Mouse (Mus musculus) C2C12 (cell line): ENCODE data around the gene Vps45. TPM values are rescaled to one million over a fixed set of nuclear protein-coding genes. Genes with fewer than 3 reads are reported as not detected.

ENCODE experiments used
- H3K27me3 ChIP-seq: one replicate; pipeline ENCODE4 v1.6.1; 2011; ENCODE audit not compliant: control insufficient read depth, insufficient read depth, insufficient read length
- H3K36me3 ChIP-seq: one replicate; pipeline ENCODE4 v1.6.1; 2011; ENCODE audit not compliant: control insufficient read depth, insufficient read depth
- H3K4me3 ChIP-seq: one replicate; pipeline ENCODE4 v1.5.1; 2011; ENCODE audit warnings: mild to moderate bottlenecking, control low read depth; ENCODE audit not compliant: poor library complexity, insufficient read depth, severe bottlenecking
- H3K79me2 ChIP-seq: one replicate; pipeline ENCODE4 v1.6.1; 2011; ENCODE audit not compliant: control insufficient read depth, insufficient read depth
- H3K79me3 ChIP-seq: one replicate; pipeline ENCODE4 v1.6.1; 2011; ENCODE audit warnings: low read depth, control low read depth
- H3ac ChIP-seq: one replicate; pipeline ENCODE3; 2011; ENCODE audit warnings: low read depth; ENCODE audit not compliant: control insufficient read depth, insufficient read length
- CEBPB ChIP-seq: IDR thresholded peaks from one replicate; pipeline ENCODE4 v1.6.1; 2011; ENCODE audit warnings: low read depth, mild to moderate bottlenecking, control low read depth, moderate library complexity
- CTCF ChIP-seq: IDR thresholded peaks from one replicate; pipeline ENCODE4 v1.5.1; 2011; ENCODE audit not compliant: control insufficient read depth, insufficient read depth, insufficient read length
- FOSL1 ChIP-seq: IDR thresholded peaks from one replicate; pipeline ENCODE4 v1.8.0; 2011; ENCODE audit warnings: mild to moderate bottlenecking, low read length; ENCODE audit not compliant: poor library complexity, insufficient read depth, severe bottlenecking
- MAX ChIP-seq: IDR thresholded peaks from one replicate; pipeline ENCODE4 v1.6.1; 2011; ENCODE audit warnings: mild to moderate bottlenecking, control low read depth
- MYOD1 ChIP-seq: IDR thresholded peaks from one replicate; pipeline ENCODE4 v1.6.1; 2011; ENCODE audit warnings: low read depth; ENCODE audit not compliant: control insufficient read depth, insufficient read length
- MYOG ChIP-seq: IDR thresholded peaks from one replicate; pipeline ENCODE4 v1.6.1; 2011; ENCODE audit not compliant: control insufficient read depth, insufficient read length; ENCODE audit errors: extremely low read depth
- USF1 ChIP-seq: IDR thresholded peaks from one replicate; pipeline ENCODE4 v1.6.1; 2011; ENCODE audit warnings: low read depth, mild to moderate bottlenecking, control low read depth, moderate library complexity
- polyA plus RNA-seq: library from polyadenylated mRNA; unstranded; fragments of >200 nt; fragmentation: generic; extraction: Trizol; gene quantifications from one replicate; pipeline ENCODE4 v1.2.1, GENCODE M21; 2012; ENCODE audit warnings: missing spikeins

The Vps45 gene
- polyA plus RNA-seq, 1 experiment = 15.6 TPM

DNA sequence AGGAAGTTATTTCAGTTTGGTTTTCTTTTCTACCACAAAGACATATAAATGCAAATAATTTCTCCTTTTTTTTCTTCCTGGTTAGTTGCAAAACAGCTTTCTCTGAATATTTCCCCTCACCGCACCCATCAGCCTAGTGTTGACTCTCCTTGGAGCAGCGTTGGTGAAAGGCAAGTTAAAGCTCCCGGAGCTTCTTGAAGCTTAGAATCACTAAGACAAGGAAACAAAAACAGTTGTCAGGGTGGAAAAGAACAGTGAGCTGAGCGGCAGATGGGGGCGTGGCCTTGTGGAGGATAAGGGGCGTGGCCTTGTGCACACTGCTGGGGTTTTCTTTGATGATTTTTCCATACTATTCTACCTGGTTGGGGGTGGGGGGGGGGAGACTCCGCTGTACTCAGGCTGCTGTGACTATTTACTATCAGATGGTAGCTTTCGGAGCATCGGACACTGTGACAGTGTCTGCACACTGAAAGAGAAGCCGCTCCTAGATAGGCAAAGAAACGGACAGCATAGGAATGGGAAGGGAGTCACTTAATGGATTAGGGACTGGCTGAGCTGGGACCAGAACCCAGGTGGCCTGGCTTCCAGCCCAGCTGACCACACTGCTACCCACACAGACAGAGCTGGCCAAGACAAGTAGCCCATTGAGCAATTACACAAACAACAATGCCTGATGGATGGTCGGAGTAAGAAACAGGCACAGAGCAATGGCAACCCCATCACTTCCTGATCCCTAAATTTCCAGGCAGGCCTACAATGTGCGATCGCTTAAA, 44.0 kb upstream of the Vps45 start:
- H3K79me3 ChIP-seq = peaks cover 23% of the 10 kb centered on the region
- H3ac ChIP-seq = no peak overlapping the region
- peaks cover 28% of the 10 kb centered on the region for H3K79me2 ChIP-seq
- TF ChIP-seq CEBPB (peak; percentile 82), FOSL1 (no peak)
- no peaks in the 10 kb centered on the region for H3K36me3 ChIP-seq
- H3K4me3 ChIP-seq = no peak overlapping the region
- H3K27me3 ChIP-seq = no peaks in the 10 kb centered on the region

DNA sequence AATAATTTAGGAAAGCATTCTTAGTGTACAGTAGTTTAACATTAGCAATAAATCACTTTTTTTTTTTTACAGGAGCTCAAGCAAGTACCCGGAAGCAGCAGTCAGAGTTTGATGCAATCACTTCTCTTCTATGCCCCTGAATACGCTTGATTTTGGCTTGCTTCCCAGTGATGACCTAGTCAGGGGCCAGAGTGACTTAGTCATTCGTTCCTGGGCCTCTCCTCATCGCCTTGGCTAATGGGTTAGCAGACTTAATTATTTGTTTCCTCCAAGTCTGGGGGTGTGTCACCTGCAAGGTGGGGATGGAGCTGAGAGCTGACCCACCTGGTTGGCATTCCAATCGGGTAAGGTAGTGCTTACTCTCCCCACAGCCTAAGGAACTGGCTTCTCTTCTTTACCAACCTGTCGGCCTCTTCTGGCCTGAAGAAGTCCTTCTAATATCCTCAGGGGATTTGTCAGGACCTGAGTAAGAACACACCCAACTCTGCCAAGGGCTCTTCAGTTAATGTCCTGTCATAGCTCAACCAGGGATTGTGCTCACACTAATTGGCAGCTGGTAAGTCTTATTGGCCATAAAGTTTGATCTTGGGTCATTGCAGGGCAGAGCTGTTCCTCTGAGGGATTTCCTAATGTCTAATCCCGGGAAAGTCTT, 40.5 kb upstream of the Vps45 start:
- Histone ChIP-seq H3K79me3 (no peaks in the 10 kb centered on the region), H3K79me2 (no peaks in the 10 kb centered on the region), H3K36me3 (no peaks in the 10 kb centered on the region), H3K4me3 (no peak overlapping the region), H3ac (no peak overlapping the region), H3K27me3 (no peaks in the 10 kb centered on the region)
- TF ChIP-seq MYOD1 = no peak
- TF ChIP-seq CEBPB = peak; percentile 90

DNA sequence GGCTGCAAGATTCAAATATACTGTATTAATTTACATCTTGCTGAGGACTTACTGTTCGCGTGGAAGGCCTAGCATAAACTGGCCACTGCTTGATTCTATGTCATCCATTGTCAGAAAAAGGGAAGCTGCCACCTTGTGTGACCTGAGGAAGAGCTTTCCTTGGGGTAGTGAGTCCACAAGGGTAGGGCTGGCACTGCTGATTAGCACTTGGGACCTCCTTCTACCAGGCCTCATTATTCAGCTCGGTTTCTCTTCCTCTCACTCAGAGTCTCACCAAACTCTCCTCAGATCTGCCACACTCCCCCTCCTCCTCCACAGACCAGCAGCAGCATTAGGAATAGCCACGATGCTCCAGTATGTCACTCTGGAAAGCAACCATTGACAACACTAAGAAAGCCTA, 39.9 kb upstream of the Vps45 start:
- no peaks in the 10 kb centered on the region for H3K79me2 ChIP-seq
- no peaks in the 10 kb centered on the region for H3K36me3 ChIP-seq
- no peaks in the 10 kb centered on the region for H3K79me3 ChIP-seq
- no peak overlapping the region for H3ac ChIP-seq
- H3K27me3 ChIP-seq = no peaks in the 10 kb centered on the region
- no peak for TF ChIP-seq CEBPB
- no peak for TF ChIP-seq FOSL1
- TF ChIP-seq MYOG = no peak
- no peak for TF ChIP-seq MAX
- TF ChIP-seq MYOD1 = no peak
- no peak for TF ChIP-seq CTCF
- TF ChIP-seq USF1 = no peak
- no peak overlapping the region for H3K4me3 ChIP-seq

GRCm38 (mm10) chr3:96094203-96094602, 35.9 kb upstream of the Vps45 start:
- Histone ChIP-seq H3K27me3 (no peaks in the 10 kb centered on the region), H3K36me3 (no peaks in the 10 kb centered on the region), H3K4me3 (no peak overlapping the region), H3ac (no peak overlapping the region), H3K79me2 (no peaks in the 10 kb centered on the region), H3K79me3 (no peaks in the 10 kb centered on the region)
- TF ChIP-seq MAX (no peak), FOSL1 (no peak), MYOD1 (no peak), USF1 (no peak), CTCF (no peak), CEBPB (no peak), MYOG (no peak)

- Histone ChIP-seq H3K79me2 (no peaks in the 10 kb centered on the region), H3K36me3 (no peaks in the 10 kb centered on the region), H3ac (no peak overlapping the region), H3K4me3 (no peak overlapping the region), H3K79me3 (no peaks in the 10 kb centered on the region), H3K27me3 (no peaks in the 10 kb centered on the region)
- TF ChIP-seq MYOD1 (no peak), CTCF (no peak), MYOG (no peak), CEBPB (no peak), MAX (no peak), USF1 (no peak), FOSL1 (no peak)
Observed at GRCm38 (mm10) chr3:96093509-96093908, 35.2 kb upstream of the Vps45 start.

GRCm38 (mm10) chr3:96091966-96092365, 33.7 kb upstream of the Vps45 start:
- Histone ChIP-seq H3K4me3 (no peak overlapping the region), H3K27me3 (no peaks in the 10 kb centered on the region), H3K79me3 (no peaks in the 10 kb centered on the region), H3K79me2 (no peaks in the 10 kb centered on the region), H3ac (no peak overlapping the region), H3K36me3 (no peaks in the 10 kb centered on the region)
- no peak for TF ChIP-seq MYOG
- TF ChIP-seq CTCF = no peak
- no peak for TF ChIP-seq MYOD1
- no peak for TF ChIP-seq USF1
- TF ChIP-seq CEBPB = no peak
- TF ChIP-seq MAX = no peak
- no peak for TF ChIP-seq FOSL1
